Mouse (Mus musculus) inflammation-experienced regulatory T-cells (primary cell): ENCODE results near the gene Slc25a13. TPM values are rescaled to one million over a fixed set of nuclear protein-coding genes. Genes with fewer than 3 reads are reported as not detected.

ENCODE experiments used
- polyA plus RNA-seq, 2 experiments: library from polyadenylated mRNA; unstranded; fragments of 100-300 nt; shearing (Covaris generic); gene quantifications; one replicate each; pipeline ENCODE4 v1.2.1; 2017

Gene Slc25a13
- polyA plus RNA-seq: 10 to 100 TPM in 1 of 2 experiments, 1 to 10 TPM in 1; 5.5 to 11.1 TPM

DNA sequence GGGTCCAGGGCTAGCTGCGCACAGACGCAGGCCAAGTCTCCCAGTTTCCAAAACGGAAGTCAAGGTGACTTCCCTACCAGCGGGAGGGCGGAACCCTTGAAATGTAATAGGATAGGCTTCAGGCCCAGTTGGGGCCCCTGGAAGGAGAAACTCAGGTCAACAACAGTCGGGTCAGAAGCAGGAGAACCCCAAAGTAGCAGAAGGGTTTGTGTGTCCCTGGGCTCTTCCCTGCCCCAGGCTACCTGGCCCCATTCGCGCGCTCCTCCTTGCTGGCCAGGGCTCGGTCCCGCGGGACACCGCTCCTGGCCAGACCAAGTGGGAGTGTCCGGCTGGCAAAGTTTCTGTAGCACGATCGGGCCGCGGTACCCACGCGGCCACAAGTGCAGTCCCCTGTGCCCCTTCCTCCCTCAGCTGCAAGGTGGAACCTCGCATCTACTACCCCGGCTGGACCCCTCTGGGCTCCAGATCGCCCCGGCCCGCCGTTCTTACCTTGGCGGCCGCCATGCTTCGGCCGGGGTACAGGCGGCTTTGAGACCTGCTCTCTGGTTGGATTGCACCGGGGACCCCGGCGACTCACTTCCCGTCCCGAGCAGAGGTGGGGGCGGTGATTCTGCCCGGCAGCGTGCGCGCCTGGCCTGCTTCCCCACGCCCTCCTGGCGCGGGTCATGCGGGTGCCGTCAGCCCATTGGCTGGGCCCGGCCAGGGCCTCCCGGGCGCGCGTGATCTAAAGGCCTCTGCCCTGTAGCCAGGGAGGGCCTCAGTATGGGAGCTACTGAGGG, at the start of gene Slc25a13:
Gene Slc25a13, minus strand, starts transcription at position 667 of the 779 bp plus-strand sequence.

